Mouse (Mus musculus) MEL-GATA-1-ER (cell line): ENCODE measurements around the gene Ush1c.

Experiments
- DNase-seq: peaks from one replicate; pipeline ENCODE4 v3.0.0-alpha.2; 2012; ENCODE audit warnings: low read depth; ENCODE audit errors: extremely low read depth

Gene Ush1c

DNA sequence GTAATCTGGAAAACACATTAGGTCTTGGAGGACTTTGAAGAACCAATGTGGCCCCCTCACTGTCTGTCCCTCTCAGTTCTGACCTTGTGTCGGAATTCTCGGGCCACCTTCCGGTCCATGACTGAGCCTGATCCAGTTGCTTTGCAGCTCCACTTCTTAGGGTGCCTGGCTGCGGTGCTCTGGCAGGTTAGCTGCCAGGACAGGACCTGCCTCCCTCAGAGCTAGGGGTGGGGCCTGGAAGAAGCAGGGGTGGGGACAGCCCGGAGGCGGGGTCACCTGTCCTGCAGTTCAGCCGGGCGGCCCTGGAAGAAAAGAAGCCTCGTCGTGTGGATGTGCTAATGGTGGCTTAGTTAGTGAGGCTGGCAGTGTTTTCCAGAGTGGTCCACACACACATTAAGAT is at the start of gene Ush1c:
Gene Ush1c, minus strand, starts transcription at position 158 of the 400 bp plus-strand sequence.
- DNase-seq: no peak

DNA sequence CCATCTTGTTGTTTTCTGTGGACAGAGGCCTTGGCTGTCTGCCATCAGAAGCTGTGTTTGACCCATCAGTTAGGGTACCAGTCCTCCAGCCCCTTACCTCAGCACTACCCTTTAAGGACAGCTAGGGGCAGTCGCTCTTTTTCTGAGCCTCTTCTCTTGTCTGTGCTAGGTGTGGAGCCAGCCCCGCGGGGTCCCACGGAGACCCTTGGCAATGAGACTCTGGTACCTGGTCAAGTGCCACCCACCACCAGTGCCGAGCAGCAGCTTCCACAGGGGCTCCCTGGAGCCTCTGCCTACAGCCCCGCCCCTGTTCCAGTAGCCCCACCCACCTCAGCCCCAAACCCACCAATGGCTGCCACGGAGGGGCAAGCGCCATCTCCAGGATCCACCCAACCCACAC is 48.7 kb upstream of the Ush1c start:
- no peak for DNase-seq

DNA sequence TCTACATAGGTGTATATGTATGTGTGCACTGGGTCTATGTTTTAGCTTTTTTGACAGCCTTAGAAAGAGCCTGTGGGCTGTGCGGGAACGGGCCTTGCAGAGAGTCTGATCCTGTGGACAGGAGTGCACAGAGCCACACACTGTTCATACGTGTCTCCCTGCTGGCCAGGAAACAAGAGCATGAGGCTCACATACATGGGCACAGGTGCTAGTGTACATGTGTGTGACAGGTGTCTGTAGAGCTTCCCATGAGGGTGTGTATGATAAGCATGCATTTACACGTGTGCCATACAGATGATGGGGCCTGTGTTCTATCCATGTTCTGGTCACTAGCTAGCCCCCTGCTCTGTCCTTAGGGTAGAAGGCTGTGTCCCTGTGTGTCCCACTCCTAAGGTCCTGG is 48.1 kb upstream of the Ush1c start:
- no peak for DNase-seq

DNA sequence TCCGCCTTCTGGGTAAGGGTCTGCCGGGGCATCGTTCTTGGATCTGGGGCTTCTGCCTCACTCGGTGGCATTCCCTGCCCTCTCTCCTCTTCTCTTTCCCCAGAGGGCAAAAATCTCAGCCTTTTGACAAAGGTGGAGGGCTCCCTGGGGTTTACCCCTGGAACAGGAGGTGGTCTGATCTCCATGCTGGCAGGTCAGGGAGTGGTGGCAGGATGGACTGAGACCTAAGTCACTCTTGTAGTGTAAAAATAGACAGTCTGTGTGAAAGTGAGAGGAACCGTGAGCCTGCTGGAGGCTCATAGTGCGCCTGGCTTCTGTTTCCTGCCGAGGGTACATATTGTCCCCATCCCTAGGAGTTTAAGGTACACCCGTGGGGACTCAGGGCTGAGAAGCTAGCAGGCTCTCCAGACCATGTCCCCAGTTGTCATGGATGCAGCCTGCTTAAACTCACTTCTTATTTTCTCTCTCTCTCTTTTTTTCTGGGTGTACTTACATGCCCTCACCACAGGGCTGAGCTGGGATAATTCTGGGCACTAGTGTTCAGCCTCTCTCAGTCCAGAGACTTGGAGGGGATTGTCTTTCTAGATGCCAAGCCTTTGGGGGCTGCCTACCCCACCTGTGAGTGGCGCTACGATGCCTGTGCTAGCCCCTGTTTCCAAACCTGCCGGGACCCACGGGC is 47.0 kb upstream of the Ush1c start:
- no peak for DNase-seq

DNA sequence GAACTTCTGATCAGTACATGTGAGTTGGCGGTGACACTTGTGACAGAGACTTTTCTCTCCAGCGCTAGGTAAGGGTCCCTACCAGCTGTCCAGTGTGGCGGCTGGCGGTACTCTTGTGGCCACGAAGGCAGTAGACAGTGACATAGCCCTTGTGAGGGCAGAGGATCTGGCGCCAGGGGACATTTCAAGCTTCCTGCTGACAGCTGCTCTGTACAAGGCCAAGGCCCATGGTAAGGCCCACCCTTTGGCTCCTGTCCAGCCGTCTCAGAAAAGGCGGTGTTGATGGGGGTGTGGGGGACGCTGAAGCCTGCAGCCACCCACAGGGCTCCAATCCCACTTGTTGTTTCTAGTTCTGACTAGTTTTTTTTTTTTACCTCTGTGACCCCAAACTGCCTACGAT is 45.4 kb upstream of the Ush1c start:
- no peak for DNase-seq

DNA sequence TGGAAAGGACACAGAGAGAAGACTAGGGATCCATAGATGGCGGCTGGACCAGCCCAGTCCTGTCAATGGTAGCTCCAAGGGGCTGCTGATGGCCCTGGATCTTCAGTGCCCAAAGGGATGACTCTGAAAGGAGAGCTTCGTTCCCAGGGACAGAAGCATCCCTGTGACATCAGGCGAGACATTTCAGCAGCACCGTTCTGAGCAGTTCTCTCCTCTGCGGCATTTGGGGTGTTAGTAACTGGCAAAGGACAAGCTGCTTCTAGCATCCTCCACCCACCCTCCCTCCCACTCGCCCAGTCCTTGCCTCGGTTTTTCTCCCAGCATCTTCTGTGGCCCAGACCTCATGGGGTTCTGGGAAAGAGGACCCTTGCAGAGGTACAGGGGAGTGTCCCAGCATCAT is 44.0 kb upstream of the Ush1c start:
- no peak for DNase-seq

DNA sequence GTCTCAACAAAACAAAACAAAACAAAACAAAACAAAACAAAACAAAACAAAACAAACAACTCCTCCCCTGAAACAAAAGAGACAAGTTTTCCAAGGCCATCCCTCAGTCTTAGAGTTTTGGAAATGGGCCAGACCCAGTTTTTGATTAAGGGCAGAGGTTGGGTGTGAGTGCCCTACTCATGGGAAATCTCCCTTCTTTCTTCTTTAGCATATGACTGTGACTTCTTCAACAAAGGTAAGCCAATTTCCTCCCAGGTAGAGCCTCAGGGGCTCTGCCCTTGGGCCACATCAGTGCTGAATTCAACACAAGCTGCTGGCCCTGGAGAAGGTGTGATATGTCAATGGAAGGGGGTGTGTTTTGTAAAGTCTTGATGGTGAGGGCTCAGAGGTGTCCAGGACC is 42.6 kb upstream of the Ush1c start:
- no peak for DNase-seq

DNA sequence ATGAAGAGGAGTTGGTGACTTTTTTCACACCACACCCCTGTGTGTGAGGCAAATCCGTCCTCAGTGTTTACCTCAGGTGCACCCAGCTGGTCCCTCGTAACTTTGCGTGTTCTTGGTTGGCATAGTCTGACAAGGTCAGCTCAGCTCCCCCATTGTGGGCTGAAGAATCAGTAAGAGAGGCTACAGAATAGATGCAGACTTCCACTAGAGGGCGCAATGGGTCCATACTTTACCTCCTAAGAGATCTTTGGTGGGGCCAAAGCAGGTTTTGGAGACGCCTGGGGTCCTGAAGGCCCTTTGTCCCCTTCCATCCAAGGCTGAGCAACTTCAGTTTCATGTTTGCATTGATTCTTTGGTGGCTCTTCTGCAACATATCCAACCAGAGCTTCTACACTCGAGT is 41.6 kb upstream of the Ush1c start:
- peak; percentile 33 for DNase-seq

DNA sequence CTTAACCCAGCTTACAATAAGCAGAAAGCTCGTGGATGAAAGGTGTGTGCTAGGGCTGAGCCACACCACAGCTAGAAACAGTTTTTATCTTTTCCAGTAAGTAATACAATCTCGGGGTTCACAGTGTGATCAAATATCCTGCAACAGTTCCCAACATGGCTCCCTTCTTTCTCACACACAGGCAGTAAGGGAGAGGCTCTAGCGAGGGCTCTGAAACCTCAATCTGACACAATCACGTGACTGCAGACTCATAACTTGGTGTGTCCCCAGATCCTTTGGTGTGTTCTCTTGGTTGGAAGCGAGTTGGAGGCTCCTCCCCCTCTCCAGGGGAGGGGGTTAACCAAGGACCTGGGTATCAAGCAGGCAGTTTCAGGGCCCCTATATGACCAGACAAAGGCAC is 37.9 kb upstream of the Ush1c start:
- DNase-seq: no peak

DNA sequence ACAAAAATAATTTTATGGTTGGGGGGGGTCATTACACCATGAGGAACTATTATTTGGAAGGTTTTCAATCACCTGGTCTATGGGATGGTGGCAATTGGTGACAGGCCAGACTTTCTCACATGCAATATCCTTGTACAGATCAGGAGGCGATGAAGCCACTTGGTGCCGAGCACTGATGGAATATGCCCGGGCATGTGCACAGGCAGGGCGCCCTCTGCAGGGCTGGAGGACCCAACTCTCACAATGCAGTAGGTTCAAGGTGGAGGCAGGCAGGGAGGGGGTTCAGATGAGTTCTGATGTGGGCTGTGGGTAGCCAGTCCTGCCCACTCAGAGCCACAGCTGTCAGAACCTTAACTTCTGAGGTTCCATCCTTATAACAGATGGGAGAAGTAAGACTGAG is 13.5 kb upstream of the Ush1c start:
- no peak for DNase-seq

DNA sequence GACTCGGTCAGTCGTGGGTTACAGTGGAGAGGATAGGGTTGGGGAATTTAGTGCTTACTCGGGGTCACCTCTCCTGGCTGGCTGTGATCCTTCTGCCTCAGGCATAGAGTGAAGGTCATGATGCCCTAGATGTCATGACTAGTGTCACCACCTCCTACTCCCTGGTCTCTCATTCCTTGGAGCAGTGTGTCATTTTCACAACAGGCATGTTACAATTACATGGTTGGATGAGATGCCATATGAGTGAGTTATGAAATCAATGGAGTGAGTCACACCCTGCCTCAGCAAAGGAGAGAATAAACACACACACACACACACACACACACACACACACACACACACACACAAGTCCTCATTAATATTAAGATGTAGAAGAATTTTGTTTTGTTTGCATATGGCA is 9.3 kb upstream of the Ush1c start:
- no peak for DNase-seq

DNA sequence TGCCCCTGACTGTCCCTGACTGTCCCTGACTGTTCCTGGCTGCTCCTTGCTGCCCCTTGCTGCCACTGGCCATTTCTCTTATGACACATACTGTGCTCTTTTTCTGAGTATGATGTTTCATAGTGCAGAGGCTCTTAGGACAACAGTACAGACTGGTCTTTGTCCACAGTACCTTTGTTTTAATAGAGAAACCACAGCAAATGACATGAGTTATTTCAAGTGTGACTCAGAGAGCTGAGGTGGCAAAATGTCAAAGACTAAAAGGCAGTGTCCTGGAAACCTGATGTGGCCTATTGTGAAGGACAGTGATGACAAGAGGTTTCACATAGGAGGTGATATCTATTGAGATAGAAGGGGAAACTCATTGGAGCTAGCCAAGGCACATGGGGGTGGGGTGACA is 8.6 kb upstream of the Ush1c start:
- no peak for DNase-seq

DNA sequence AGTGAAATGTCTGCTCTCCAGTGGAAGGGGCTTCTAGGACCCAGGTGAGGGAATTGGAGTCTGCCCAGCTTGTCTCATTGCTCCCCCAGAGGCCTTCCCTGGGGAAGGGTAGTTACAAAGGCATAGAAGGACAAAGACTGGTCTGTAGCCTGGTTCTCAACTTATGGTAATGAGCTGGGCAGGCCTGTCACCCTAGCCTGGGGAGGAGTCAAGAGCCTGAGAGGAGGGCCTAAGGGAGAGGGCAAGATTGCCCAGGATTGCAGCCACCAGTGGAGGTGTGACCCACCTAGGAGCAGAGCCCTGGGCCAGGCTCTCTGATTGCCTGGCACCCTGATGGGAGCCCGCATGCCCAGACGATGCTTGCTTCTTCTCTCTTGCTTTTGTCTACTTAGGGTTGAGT is 2.4 kb upstream of the Ush1c start, which contains the start of gene Otog:
Gene Otog, plus strand, starts transcription at position 292 of the 400 bp plus-strand sequence.
- DNase-seq: no peak

DNA sequence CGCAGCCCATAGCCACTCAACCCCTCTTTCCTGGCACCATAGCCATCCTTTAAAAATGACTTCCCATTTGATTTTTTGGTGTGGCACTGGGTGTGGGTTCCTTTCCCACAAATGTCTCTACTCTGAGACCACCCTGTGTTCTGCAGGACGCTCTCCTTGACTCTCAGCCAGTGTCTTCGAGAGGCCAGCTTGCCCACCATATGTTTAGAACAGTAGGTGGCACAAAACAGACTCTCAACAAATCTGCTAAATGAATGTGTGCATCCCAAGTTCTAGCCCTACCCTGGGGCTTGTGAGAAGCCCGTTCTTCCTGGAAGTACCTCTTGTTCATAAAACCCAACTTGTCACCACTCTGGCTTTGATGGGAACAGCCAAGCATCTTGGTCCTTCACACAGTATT is 1.8 kb upstream of the Ush1c start:
- DNase-seq: no peak

DNA sequence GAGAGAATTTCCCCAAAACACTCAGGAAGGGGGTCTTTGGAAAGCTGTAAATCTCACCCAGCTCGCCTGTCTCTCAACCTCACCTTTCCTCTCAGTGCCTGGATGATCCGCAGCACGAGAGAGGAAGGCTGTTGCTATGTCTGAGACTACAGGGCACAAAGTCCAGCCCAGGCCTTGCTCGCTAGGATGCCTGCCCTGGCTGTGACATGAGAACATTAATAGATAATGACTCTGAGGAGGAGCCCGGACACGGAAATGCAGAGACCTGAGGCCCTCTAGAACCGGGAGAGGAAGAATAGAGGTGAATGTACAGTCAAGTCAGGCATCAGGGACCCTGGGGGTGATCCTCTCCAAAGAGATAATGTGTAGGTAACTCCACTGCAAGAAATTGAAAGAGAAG is 1.1 kb downstream of the Ush1c start:
- no peak for DNase-seq

DNA sequence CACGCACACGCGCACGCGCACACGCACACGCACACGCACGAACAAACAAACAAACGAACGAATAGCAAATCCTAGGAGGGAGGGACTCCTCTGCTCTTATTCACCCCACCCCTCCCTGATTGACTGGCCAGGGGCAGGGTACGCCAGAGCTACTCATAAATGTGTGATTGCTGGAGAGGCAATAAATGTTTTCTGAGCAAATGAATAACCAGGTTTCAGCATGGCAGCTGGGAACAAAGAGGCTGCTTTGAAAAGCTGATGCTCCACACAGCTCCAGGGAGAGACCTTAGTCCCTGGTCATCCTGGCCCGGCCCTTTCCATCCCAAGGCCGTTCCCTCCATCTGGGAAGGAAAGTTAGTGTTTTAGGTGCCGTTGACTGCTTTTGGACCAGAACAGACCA is 1.9 kb downstream of the Ush1c start:
- no peak for DNase-seq

DNA sequence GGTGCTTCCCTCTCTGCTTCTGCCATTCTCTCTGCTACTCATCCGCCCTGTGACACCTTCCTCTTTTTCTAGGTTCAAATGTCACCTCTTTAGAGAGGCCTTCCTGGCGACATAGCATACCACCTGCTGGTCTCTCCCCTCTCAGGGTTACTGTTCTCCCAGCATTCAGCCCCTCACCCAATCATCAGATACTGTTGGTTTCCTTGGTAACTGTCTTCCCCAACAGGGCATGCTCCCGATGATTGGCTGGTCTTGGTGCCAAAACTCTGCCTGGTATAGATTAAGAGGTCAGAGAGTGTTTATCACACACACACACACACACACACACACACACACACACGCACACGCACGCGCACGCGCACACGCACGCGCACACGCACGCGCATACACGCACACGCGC is 2.4 kb downstream of the Ush1c start:
- DNase-seq: no peak

DNA sequence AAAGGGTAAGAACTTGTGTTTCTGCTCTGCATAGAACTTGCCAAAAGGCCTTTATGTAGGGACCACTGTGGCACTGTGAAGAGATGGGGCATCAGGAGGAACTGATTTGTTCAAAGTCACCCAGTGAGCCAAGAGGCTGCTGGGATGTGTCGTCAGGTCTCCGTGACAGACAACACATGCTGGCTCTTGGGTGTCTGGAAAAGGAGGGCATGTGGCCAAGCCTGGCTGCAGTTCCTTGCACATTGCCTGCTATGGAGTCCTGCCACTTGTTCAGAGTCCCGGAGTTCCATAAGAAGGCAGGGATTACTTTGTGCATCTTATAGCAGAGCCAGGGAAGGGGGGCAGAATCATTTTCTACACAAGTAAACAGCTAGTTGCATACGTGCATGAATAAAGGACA is 11.4 kb downstream of the Ush1c start:
- no peak for DNase-seq

DNA sequence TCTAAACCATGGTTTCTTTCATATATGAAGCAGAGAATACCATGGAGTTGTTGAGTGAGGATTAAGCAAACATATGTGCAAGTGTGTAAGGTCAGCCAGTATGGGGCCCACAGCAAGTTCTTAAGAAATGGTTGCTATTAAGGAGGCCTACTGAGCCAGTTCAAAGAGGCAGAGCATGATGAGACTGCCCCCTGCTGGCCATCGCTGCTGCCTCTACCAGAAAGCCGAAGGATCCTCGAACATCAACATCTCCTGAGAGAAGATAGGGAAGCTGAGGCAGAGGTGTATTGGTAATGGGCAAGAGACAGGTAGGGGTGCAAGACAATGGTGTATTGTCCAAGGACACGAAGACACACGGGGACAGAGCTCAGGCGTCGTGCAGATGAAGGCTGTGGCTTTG is 12.1 kb downstream of the Ush1c start:
- DNase-seq: no peak

DNA sequence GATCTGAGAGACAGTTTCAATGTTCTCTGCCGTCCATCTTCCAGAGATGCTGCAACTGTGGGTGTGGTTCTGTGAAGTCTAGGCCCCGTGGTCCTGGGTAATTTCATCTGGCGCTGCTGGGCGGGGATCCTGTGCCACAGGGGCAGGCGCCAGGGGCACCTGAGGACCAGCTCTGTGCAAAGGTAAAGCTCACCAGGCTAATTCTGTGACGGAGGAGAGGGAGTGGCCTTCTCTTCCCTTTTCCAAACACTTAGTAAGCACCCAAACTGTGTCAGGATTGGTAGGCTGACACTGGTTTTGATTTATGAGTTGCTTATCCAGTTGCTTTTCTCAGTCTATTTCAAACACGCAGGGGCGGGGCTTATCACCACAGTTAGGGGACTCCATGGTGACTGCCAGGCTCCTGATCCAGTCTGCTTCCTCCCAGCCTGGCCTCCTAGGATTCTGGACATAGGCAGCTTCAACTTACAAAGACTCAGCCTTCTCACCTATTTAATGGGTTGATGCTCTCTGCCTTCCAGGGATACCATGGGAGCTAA is 17.6 kb downstream of the Ush1c start:
- DNase-seq: no peak

DNA sequence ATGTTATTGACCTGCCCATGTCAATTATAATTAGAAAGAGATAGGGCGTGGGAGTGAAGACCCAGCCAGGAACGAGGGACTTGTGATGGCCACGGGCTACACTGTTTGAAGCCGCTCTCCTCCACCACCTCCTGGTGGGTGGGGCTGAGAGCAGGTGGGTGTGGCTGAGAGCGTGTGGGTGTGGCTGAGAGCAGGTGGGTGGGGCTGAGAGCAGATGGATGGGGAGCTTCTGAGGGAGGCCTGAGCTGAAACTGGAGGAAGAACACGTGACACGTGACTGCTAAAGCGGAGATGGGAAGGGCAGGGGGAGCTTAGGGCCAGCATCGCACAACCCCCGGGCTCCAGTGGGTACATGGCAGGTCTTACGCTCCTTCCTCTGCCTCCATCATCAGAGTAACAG is 19.9 kb downstream of the Ush1c start:
- DNase-seq: peak; percentile 22

DNA sequence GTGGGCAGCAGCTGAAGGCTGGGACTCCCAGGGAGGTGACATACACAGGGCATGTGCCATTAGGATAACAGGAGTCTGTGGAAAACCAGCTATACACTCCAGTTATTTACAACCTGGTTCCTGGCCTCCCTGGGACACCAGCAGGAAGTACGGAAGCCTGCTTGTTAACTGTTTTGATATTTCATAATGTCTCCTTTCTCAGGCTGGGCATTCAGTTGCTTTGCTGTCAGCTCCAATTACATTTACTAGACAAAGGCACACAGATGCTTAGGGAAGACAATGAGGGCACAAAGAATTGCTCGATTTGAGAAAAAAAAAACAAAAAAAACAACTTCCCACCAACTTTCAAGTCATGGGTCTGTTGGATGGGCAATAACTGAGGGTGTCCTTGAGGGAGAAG is 21.8 kb downstream of the Ush1c start:
- no peak for DNase-seq

DNA sequence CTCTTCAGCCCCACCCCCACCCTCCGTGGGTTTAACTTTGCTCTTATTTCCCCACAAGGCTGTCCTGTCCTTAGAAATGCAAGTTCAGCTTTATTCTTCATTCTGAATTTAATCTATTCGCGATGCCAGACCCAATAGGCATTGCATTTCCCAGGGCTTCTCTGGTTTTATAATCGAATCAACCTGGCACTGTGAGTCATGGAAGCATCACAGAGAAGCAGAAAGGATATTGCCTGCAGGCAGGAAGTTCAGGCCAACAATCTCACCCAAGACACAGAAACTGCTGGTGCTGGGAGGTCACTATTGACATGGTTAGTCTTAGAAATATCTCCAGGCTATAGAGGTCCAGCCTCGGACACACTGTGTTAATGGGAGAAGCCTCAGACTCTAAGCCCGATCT is 28.0 kb downstream of the Ush1c start:
- DNase-seq: no peak

DNA sequence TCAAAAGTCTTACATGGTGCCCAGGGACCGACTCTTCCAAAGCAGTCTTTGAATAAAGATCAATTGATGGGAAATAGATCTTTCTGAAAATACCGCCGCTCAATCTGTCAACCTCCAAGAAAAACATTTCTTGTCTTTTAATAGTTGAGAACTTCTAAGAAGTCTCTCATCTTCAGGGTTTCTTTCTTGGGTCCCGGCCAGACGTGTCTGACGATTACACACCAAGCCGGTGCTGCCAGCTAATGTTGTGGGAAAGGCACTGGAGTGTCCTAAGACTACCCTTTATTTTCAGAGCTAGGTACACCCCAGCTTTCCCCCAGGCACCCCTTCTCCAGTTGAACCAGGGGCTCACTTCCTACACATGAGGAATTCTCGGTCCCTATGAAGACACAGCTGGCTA is 30.2 kb downstream of the Ush1c start:
- DNase-seq: no peak
